Mouse (Mus musculus) retina, adult 2 months (tissue): ENCODE measurements around the gene Gm21719.
"Not testable (repeated sequence)": the region's sequence is repeated elsewhere in the genome, so short reads cannot be mapped to it uniquely, and the experiment has no call there.

Experiments
- DNase-seq: peaks from one replicate; pipeline ENCODE4 v3.0.0-alpha.2; 2012; ENCODE audit warnings: low read depth, low spot score

Gene Gm21719

DNA sequence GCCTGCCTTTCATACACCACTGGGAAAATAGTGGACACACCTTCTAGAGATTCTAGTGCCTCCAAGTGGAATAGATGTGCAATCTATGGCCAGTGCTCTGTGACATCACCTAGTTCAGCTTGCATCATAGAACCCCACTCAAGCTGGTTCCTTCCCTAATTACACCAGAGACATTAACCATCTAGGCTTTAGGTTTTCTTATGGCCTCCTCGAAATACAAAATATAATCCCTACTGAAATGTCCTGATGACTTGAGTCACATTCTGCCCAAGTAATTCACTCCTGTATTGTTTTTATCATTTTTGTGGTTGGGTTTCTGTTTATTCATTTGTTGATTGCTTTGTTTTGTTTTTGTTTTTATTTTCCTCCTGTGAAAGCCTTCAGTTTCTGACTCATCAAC is at the start of gene Gm21719:
TSS of gene Gm21719 (minus strand) at position 101 of the 400 bp plus-strand sequence.
- not testable (repeated sequence) for DNase-seq
